Mouse (Mus musculus) G1E (cell line): ENCODE data around the gene Mllt6. TPM values are rescaled to one million over a fixed set of nuclear protein-coding genes. Genes with fewer than 3 reads are reported as not detected.

Source experiments
- ATAC-seq: 2 replicates; pipeline ENCODE4 v1.8.0; 2016; ENCODE audit warnings: mild to moderate bottlenecking; ENCODE audit not compliant: insufficient number of reproducible peaks, poor library complexity, low FRiP score, severe bottlenecking; ENCODE audit errors: extremely low read depth
- DNase-seq: peaks from one replicate; pipeline ENCODE4 v3.0.0; 2012; ENCODE audit warnings: low spot score
- H3K27me3 ChIP-seq: 2 replicates; pipeline ENCODE4 v1.6.1; 2012; ENCODE audit warnings: mild to moderate bottlenecking, low read length, inconsistent platforms; ENCODE audit not compliant: insufficient read depth
- H3K36me3 ChIP-seq: replicated peaks from 2 replicates; pipeline ENCODE3; 2012; ENCODE audit warnings: mild to moderate bottlenecking, inconsistent platforms
- H3K4me1 ChIP-seq: 2 replicates; pipeline ENCODE4 v1.6.1; 2012; ENCODE audit warnings: low read depth, low read length, inconsistent platforms, mixed read lengths; ENCODE audit not compliant: insufficient read depth
- H3K4me3 ChIP-seq: 2 replicates; pipeline ENCODE4 v1.5.1; 2012; ENCODE audit warnings: low read depth, mild to moderate bottlenecking, inconsistent platforms, low read length, moderate library complexity, mixed read lengths
- H3K9me3 ChIP-seq: replicated peaks from 2 replicates; pipeline ENCODE4 v1.6.1; 2012; ENCODE audit warnings: inconsistent platforms
- CTCF ChIP-seq: IDR thresholded peaks from 2 replicates; pipeline ENCODE4 v1.5.1; 2012; ENCODE audit warnings: low read depth, low read length, inconsistent platforms, mixed read lengths
- GATA1 ChIP-seq: IDR thresholded peaks from 2 replicates; pipeline ENCODE4 v1.6.1; 2012; ENCODE audit warnings: borderline replicate concordance, low read length, inconsistent platforms, mixed read lengths
- GATA2 ChIP-seq: IDR thresholded peaks from 2 replicates; pipeline ENCODE4 v1.6.1; 2012; ENCODE audit warnings: low read depth, low read length, inconsistent platforms, borderline replicate concordance
- POLR2AphosphoS5 ChIP-seq: IDR thresholded peaks from 2 replicates; pipeline ENCODE4 v1.6.1; 2012; ENCODE audit warnings: low read depth, low read length, inconsistent platforms; ENCODE audit not compliant: insufficient replicate concordance
- TAL1 ChIP-seq: conservative IDR thresholded peaks from 2 replicates; pipeline ENCODE4 v1.6.1; 2012; ENCODE audit warnings: low read depth, low read length, inconsistent platforms, mixed read lengths
- polyA plus RNA-seq: library from polyadenylated mRNA; stranded (reverse); fragments of >175 nt; gene quantifications from 2 replicates; pipeline ENCODE4 v1.2.3, GENCODE M21; 2012
- total RNA-seq, 2 experiments: library from RNA; stranded (forward) in 1 of 2; stranded (reverse) in 1 of 2; fragments of 200-1000 nt in 1 of 2; fragments of >200 nt in 1 of 2; fragmentation: Nextera tagmentation in 1 of 2; gene quantifications; 2 replicates each; pipeline ENCODE4 v1.2.3; 2014 to 2017

Mllt6 gene
- total and polyA plus RNA-seq, 3 experiments = 10.9 to 38.3 (median 16.5) TPM

DNA sequence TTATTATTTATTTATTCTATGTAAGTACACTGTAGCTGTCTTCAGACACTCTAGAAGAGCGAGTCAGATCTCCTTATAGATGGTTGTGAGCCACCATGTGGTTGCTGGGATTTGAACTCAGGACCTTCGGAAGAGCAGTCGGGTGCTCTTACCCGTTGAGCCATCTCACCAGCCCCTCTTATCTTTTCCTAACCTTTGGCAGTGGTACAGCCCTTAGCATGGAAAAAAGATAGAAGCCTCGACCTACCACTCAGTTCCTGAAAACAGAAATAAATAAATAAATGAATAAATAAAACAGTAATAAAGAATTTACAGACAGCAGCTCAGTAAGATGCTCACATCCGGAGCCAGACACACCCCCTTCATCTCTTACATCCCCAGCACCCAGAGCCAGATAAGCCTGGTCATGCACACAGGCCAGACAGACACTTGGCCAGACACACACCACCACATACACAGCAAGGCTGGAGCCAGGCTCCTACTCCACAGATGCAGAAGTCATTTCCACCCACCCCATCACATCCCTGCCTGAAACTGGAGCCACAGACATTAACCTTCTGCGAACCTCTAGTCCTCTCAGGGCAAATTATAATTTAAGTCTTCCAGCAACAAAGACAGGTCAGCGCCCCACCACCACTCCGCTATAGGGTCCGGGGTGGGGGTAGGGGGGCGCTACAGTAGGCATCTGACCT, 34.1 kb downstream of the Mllt6 start:
- no peak overlapping the region for H3K4me3 ChIP-seq
- H3K9me3 ChIP-seq = peaks cover 15% of the 10 kb centered on the region
- H3K36me3 ChIP-seq = peaks cover 5% of the 10 kb centered on the region
- H3K4me1 ChIP-seq = peaks cover 46% of the 10 kb centered on the region
- ATAC-seq (no peak), DNase-seq (no peak)
- TF ChIP-seq CTCF = no peak
- no peak for TF ChIP-seq TAL1
- no peak for TF ChIP-seq GATA1
- no peak for TF ChIP-seq POLR2AphosphoS5
- TF ChIP-seq GATA2 = no peak
- peaks cover 84% of the 10 kb centered on the region for H3K27me3 ChIP-seq

DNA sequence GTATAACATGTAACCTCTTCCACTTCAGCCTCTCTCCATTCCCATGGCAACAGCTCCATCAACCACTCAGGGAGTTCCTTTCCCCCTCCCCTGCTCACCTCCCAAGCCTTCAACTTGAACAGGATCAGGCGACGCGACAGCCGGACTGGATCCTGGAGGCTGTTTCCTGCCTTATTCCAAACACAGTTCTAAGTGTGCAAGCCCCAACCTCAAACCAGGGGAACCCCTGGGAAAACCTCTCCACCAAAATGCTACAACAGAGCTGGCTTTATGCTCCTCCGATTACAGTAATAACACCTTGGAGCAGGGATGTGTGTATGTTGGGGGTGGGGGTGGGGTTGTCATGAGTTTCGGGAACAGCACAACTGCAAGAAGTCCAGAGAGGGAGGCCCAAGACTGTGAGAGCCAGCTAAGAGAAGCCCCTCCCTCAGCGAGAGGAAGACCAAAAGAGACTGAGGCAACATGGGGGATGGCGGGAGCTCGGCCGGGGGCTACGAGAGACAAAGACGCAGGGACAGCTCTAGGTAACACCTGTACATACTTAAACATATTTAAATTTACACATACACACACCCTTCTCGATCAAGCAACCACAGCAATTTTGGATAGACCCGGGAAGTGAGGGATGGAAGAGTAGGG, 34.8 kb downstream of the Mllt6 start:
- peak overlapping the region; percentile 70; the same call in 1 of the 2 replicates for H3K4me3 ChIP-seq
- H3K27me3 ChIP-seq = peaks cover 77% of the 10 kb centered on the region
- TF ChIP-seq CTCF = no peak
- no peak for TF ChIP-seq TAL1
- no peak for TF ChIP-seq GATA1
- TF ChIP-seq GATA2 = no peak
- TF ChIP-seq POLR2AphosphoS5 = no peak
- H3K4me1 ChIP-seq = peaks cover 48% of the 10 kb centered on the region
- no peak for ATAC-seq
- no peaks in the 10 kb centered on the region for H3K36me3 ChIP-seq
- DNase-seq = no peak
- peaks cover 15% of the 10 kb centered on the region for H3K9me3 ChIP-seq

DNA sequence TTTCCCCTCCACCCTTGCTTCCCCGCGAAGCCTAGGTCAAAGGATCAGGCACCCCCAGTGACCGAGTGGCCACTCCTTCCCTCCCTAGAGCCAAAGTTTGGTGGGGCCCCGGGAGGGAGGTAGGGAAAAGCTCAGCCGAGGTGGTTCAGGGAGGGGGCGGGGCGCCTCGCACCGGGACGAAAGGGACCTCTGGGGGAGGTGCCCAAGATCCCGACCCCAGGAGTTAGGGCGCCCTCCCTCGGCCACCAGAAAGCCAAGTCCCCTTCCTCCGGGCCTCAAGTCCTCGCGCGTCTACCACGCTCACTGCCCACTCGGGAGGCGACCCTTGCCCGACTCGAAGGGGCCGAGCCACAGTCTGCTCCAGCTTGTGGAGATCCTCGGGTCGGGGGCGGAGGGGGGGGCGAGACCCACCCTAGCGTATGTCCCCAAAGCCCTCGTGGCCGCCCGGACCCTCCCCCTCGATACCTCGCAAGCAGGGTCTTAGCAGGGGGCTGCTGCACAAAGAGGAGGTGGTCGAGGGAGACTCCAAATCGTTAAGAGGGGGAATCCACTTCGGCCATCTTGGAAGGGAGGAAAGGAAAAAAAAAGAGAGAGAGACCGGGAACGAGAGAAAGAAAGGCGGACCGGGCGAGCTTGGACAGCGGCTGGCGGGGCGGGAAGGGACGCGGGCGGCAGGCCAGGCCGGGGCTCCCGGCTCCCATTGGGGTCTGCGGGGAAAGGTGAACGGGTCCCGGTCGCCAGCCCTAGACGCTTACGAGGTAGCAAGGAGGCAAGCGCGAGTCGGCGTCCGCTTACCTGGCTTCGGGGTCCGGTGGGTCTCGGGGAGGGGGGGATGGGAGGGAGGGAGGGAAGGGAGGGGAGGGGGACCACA, 35.8 kb downstream of the Mllt6 start:
- Histone ChIP-seq H3K4me1 (peaks cover 48% of the 10 kb centered on the region), H3K27me3 (peaks cover 72% of the 10 kb centered on the region)
- DNase-seq = peak; percentile 55

DNA sequence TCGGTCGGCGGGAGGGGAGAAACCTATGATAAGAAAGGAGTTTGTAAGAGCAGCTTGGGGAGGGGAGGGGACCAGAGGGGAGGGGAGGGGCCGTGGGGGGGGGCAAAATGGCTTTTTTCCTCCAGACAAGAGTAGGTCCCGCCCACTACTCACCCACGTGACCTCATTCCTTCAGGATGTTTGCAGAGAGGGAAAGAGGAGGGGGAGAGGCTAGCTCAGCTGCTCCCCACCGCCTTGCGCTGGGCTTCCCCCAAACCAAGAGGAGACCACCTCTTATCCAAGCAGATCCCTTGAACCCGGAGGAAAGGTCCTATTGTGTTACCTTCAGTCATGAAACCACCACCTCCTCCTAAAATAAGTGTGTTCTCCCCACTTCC, 36.4 kb downstream of the Mllt6 start:
- no peak for DNase-seq
- TF ChIP-seq TAL1 = no peak
- no peak for TF ChIP-seq GATA2
- TF ChIP-seq GATA1 = no peak
- no peak for TF ChIP-seq CTCF
- TF ChIP-seq POLR2AphosphoS5 = no peak
- peaks cover 66% of the 10 kb centered on the region for H3K27me3 ChIP-seq
- ATAC-seq = no peak
- H3K4me1 ChIP-seq = peaks cover 54% of the 10 kb centered on the region
- peaks cover 8% of the 10 kb centered on the region for H3K36me3 ChIP-seq
- H3K4me3 ChIP-seq = peak overlapping the region; percentile 70; the same call in 1 of the 2 replicates
- peaks cover 15% of the 10 kb centered on the region for H3K9me3 ChIP-seq

More for the DNA sequence above, 35.8 kb downstream of the Mllt6 start:
- TF ChIP-seq POLR2AphosphoS5 (no peak), GATA2 (no peak), CTCF (no peak), GATA1 (no peak), TAL1 (no peak)
- Histone ChIP-seq H3K9me3 (peaks cover 15% of the 10 kb centered on the region), H3K36me3 (peaks cover 2% of the 10 kb centered on the region), H3K4me3 (peak overlapping the region; percentile 70)
- no peak for ATAC-seq

DNA sequence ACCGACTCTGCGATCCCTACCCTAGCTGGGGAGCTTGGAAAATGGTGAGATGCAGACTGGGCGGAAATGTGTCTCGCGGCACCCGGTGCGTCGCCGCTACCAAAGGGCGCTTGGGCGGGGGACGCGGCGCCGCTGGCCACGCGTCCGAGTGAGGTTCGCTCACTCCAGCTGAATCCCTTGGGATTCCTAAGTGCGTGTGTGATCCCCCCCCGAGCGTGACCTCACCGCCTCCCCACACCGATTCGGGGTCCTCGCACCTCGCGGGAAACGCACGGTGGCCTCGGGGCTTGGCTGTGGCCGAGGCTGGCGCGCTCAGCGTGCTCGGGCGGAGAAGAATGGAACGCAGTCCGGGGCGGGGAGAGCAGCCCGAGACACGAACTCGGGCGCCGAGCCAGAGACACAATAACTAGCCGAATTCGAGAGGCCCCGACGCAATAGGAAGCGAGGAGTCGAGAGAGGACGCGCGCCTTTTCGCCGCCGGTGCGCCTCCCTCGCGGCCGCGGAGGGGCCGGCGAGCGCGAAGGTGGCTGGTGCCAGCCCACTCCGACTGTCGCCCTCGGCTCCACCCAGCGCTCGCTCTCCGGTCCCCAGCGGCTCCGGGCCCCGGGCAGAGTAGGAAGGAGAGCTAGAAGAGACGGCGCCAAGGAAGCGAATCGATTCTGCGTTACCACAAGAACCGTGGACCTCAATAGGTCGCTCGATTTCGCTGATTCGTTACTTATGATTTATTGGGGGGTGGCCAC, 37.0 kb downstream of the Mllt6 start, which contains the start of gene Pcgf2:
Pcgf2 (minus strand) TSS at position 495 of the 743 bp plus-strand sequence.
- H3K4me3 ChIP-seq = peak within 1 kb of the TSS; percentile 70
- TF ChIP-seq GATA1 (no peak), CTCF (no peak), TAL1 (no peak), POLR2AphosphoS5 (no peak), GATA2 (no peak)
- H3K27me3 ChIP-seq = peaks cover 60% of the 10 kb centered on the region
- no peak for ATAC-seq
- peaks cover 15% of the 10 kb centered on the region for H3K9me3 ChIP-seq
- H3K4me1 ChIP-seq = peaks cover 59% of the 10 kb centered on the region
- no peak for DNase-seq
- peaks cover 14% of the 10 kb centered on the region for H3K36me3 ChIP-seq
